Mouse (Mus musculus) urinary bladder, postnatal 14 days (tissue): ENCODE results near the gene Gabrg2.

Experiments used
- DNase-seq: peaks from one replicate; pipeline ENCODE4 v3.0.0; 2021; ENCODE audit warnings: low spot score

The Gabrg2 gene

DNA sequence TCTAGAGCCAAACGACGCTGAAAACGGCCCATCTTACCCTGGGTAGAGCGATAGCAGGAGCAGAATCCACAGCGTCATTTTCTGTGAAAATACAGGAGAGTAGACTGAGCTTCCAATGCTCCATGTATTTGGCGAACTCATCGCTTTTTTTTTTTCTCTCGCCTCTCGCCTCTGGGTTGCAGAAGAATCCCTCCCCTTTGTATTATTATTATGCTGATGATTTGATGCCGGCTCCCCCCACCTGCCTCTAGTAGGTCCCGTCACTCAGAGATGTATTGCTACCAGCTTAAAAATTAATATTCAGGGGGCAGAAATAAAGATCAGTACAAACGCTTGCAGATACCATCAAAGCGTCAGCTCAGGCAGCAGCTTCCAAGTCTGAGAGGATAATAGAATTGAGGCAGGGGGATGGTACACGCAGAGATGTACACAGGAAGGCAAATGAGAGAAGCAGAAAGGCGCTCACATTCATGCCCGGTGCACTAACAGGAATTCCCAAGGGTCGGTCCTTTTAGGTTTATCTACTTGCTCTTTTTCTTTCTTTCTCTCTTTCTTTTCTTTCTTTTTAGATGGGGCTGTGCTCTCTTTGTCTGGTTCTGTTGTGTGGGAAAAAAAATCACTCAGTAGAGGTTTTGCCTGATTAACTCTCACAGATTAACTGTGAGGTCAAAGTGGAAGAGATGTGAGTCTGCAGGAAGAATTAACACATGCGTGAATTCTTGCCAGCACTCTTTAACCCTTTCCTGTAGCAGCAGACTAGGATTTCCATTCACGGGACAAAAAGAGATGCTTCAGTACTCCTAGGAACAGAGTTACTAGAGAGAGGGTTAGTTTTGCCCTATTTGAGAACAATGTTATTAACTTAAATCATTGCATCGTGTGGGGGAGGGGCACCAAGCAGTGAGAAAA, at the start of gene Gabrg2:
Gabrg2 (minus strand) TSS at position 668 of the 909 bp plus-strand sequence.
- DNase-seq = no peak

DNA sequence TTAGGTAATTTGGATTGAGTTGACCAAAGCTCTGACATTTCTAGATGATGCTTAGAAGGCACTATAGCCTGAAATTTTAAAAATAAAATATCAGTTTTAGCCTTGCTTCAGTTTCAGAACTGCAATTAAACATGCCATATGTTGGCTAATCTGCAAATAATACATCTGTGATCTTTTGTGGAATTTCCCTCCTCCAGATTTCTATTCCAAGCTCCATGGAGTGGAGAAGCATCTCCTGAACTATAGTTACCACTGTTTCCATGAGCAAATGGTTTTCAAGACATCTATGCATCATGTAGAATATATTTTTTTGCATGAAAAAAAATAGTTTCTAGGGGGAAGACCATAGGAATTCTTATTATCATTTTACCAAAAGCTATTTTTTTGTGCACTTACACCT, 47.5 kb upstream of the Gabrg2 start:
- no peak for DNase-seq

DNA sequence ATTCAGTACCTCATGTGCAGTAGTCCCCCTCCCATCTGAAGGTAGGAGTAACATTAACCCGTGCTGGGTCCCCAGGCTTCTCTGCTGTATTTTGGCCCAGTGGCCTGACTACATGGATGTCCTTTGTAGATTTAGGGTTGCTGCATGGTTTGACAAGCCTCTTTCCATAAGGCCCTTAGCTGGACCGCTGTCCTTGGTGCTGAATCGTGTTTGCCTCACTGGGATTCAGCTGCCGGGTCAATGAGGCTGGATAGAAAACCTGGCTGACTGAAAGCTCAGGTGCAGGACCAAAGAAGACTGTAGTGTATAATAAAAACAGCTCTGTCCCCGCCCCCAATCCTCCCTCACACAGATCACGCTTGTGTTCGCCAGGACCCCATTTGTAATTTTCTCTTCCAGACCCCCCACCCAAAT, 1.2 kb downstream of the Gabrg2 start:
- peak; percentile 72 for DNase-seq

DNA sequence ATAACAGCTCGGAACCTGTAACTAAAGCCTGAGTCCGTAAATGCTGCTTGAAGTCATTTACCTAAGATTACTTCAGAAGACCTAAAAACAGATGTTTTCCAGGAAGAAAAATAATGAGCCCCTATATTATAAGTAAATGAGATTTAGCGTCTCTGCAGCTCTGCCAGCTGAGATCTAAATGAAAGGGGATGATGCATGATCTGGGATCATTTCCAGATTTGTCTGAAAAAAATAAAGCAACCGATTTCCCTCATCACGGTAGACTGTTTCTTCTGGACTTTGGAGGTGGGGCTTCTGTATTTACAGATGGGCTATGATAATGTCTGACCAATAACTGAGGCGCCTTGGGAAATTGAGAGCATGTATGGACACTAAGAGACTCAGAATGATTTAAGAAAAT, 20.5 kb downstream of the Gabrg2 start:
- no peak for DNase-seq

DNA sequence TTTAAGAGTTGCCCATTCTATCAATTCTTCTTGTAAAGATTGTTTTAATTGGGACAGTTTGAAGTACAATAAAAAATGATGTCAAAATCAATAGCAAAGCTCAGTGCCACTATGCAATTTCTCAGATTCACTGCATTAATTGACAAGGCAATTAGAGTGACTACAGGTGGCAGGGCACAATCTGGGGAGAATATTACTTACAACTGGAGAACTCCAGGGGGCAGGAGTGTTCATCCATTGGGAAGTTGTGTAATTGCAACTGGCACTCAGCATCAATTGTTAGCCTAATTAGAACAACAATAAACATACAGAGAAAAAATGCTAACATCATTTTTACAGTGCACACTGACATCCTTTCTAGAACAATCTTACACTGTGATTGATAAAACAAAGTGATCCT, 32.1 kb downstream of the Gabrg2 start:
- no peak for DNase-seq

DNA sequence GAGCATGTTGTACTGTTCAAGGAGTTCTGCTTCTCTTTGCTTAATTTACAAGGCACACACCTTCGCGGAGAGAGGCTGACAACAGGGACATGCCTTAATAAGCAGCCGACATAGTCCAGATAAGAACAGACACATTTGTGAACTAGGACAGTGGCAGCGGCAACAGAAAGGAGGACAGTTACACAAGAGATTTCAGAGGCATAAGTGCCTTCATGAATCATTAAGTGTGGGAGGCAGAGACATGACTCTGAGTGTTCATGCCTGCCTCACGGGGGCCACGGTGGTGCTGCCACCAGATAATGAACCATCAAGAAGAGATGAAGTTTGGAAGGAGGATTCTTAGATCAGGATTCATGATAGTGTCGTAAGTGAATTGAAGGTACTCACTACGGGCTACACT, 38.0 kb downstream of the Gabrg2 start:
- DNase-seq = no peak

DNA sequence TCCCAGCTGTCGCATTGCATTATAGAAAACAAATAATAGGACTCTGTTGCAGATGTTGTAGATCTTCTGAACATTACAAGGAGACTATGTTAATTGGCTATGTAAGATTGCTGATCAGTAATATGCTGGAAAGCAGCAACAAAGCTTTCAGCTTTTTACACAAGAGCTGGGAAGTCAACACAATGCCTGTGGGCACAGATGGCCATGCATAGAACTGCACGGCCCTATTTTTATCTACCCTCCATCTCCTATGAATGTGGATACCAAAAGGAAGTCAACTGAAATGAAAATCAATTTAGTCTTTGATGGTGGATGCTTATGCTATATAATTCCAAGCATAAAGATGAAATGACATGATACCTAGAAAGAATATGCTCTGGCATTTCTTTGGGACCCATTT, 47.1 kb downstream of the Gabrg2 start:
- DNase-seq = no peak

DNA sequence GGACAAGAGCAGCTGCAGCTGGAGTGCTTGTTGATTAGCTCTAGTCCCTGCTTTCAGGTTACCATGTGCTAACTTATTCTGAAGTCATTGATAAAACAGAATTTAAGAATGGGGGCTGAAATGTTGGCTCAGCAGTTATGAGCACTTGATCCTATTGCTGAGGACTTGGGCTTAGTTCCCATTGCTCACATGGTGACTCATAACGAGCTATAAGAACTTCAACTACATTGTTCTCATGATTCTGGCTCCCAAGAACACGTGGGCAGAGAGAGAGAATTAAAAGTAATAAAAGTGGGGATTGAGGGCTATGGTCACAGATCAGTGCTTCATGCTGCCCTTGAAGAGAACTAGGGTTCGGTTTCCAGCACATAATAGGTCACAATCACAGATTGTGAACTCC, 48.8 kb downstream of the Gabrg2 start:
- DNase-seq = no peak

DNA sequence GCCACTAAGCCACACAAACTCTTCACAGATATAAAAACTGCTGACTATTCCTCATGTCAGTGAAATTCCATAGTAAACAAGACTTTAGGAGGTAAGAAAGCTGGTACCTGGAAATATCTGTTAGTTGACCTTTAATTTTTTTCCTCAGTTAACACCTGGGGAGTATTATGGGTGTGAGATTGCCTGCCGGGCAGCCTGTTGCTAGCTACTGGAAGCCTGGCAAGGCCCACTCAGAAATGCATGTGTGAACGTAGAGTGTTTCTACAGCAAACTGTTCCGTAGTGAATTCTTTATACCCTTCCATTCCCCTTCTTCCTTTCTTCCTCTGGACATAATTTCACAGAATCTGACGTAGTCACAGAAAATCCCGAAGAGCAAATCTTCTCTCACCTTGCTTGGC, 55.2 kb downstream of the Gabrg2 start:
- DNase-seq = no peak

DNA sequence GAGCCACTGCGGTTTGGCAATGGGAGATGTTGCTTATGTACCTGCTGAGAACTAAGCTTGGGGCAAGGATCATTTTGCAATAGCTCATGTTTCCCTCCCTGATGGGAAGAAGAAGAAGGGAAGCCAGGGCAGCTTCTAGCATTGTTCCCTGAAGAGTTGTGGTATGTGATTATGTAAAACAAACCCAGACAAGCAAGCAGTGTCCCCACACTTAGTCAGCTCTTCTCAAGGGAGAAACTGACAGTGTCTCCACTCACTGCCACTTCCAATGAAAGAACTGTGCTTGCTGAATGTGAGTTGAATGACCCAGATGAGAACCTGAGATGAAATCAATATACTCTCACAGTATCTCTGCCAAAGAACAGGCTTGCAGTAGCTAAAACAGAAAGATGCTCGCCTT, 62.7 kb downstream of the Gabrg2 start:
- DNase-seq = no peak

DNA sequence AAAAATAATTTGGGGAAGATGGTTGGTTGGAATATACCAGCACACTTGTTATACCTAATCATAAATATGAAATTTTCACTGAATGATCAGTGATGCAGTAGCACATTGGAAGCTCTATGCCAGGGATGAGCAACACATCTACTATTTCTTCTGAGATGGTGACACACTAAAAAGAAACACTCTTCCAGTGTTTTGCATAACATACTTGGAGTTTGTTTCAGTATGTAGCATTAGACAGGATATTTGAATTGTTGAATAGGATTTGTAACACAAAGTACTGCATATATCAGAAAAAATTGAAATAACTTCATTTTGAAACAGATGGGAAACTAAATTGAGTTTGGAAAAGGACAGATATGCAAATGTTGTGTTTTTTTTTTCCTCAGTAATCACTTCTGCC, 81.8 kb downstream of the Gabrg2 start:
- no peak for DNase-seq

DNA sequence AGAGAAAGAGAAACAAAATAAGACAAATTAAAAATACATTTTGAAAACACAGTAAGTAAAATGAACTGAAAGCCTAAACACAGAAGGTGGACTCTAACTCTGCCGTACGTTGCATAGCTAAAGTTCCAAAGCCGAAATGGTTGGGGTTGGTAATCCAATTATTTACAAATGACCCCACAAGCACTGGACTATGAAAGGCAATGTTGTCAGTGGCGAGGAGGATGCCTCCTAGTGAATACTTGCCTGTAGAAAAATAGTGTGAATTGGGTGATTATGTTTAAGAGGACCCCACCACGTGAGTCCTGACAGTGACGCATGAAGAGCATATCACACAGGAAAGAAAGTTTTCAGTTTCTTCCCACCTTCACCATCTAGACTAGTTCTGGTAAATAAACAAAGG, 86.6 kb downstream of the Gabrg2 start:
- no peak for DNase-seq

DNA sequence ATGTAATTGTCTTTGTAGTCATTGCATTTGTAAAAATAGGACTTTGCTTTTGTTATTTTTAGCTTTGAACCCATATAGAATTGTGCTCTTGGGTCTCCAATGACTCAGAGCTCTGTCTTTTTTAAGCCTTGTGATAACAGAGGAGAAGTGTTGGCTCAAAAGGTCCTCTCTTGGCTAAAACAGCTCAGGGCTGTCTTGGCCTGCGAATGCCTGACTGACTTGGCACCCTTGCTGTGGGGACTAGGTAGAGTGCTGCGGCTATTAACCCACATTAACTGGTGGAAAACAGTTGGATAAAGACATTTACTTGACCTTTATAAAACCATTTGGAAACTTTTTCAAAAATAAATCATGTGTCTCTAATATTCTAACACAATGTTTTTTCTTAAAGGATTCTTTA, 97.0 kb downstream of the Gabrg2 start:
- DNase-seq = no peak
